Mouse (Mus musculus): ENCODE data around the gene Mogs.

Mogs gene

DNA sequence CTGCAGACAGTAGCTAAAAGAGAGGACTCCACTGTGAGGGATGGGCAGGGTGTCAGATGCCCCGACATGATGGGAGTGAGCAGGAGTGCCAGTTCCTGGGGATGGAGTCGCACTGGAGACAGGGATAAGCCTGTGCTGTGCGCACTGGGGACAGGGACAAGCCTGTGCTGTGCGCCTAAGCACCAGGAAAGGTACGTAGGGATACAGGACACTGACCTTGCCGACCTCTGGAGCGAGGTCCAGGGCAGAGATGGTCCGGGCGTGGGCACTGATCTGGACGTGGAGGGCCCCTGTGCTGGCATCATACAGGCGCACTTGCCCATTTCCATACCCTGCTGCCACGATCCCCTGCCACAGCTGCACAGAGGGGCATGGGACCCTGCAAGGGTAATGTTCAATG is 37.7 kb downstream of the Mogs start:
- DNase-seq: no peak

DNA sequence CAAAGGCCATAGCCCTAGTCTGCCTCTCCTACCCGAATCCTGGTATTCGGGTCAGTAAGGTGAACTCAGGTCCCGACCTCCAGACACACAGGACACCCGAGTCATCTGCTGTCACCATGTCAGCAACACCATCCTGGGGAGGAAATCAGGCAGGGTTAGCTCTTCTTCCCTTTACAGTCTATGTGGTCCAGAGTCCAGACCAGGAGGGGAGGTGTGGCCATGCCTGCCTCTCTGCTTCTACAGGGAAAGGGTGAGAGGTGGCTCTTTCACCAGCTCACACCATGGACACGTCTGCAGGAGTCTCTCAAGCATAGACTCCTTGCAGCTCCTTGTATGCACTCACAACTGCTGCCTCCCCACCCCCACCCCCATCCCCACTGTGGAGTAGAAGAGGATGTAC is 38.2 kb downstream of the Mogs start:
- DNase-seq: no peak

GRCm38 (mm10) chr6:83155552-83156238 is 40.4 kb downstream of the Mogs start:
- peak in 1 of 2 experiments; percentile 27 for DNase-seq

DNA sequence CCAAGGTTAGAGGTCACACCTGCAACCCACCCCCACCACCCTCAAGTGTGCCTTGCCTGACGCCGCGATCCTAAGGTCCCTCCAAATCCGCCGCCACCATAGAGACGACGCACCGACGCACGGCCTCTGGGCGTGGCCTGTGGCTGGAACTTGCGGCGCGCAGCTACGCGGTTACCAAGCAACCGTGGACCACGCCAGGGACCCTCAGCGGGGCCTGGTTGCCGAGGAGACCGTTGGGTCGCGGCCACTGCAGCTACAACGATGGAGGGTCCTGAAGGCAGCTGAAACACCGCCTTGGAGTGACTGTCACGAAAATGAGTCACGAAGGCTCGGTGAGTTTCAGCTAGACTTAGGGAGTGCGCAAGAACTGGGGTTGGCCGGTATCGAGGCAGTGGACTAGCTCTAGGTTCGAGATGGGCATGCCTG is 41.0 kb downstream of the Mogs start, which contains the start of the genes Wdr54 and 1700003E16Rik:
Gene Wdr54, minus strand, starts transcription at position 139 of the 426 bp plus-strand sequence.
Gene 1700003E16Rik, plus strand, starts transcription at position 146 of the 426 bp plus-strand sequence.
- peak; percentile 83 to 85 for DNase-seq

DNA sequence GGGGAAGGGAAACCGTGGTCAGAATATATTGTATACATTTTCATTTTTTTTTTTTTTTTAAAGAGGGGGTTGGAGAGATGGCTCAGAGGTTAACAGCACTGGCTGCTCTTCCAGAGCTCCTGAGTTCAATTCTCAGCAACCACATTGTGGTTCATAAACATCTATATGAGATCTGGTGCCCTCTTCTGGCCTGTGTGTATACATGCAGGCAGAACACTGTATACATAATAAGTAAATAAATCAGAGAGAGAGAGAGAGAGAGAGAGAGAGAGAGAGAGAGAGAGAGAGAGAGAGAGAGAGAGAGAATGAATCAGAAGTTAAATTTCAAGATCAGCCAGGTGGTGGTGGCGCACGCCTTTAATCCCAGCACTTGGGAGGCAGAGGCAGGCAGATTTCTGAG is 44.2 kb downstream of the Mogs start:
- peak in 1 of 2 experiments; percentile 39 for DNase-seq

- DNase-seq: no peak
Measured at GRCm38 (mm10) chr6:83161442-83161841, 46.1 kb downstream of the Mogs start.

DNA sequence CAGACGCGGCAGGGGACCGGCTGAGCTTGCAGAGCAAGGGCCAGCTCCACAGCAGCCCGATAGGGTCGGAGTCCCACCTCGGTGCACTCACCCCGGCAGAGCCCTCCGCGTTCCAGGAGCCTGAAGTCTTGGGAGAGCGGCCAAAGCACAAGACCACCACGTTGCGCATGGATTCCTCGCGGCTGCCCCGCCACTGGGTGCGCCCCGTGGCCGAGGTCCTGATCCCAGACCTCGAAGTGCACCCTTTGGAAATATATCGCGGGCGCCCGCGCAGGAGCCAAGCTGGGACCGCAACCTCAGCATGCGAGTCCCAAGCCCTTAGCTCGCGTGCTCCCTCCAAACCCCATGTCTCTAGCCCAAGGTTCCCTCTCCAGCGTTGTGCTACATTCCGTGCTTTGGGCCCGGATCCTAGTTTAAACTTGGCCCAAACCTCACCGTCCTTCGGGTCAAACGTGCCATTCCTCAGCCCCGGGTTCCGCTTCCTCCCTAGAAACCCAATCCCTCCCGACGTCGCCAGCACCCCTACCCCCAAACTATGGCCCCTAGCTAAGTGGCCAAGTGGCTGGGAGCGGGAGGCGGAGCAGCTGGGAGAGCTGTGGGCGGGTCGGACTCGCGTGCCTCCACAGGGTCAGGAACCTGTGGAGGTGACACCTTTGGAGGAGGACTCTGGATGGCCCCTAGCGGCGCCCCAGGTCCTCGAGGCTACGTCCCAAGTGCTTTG is 46.8 kb downstream of the Mogs start:
- DNase-seq: peak; percentile 57 to 71

DNA sequence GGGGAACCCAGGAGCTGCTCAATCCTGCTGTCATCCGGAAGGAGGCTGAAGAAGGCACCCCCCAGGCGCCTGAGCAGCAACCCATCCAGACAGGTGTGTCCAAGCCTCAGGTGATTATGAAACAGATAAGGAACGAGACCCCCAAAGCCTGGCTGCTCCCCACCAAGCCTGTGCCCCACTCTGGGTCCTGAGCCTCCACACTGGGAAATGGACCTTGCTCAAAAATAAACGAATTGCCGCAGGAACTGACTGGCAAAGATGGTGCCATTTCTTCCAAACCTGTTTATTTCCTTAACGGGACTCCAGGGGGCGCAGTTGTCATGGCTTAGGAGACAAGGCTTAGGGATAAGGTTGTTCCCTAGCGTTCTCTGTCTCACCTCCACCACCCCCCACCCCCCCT is 47.4 kb downstream of the Mogs start:
- peak; percentile 77 to 83 for DNase-seq

- no peak for DNase-seq
Measured at GRCm38 (mm10) chr6:83165026-83165606, 49.8 kb downstream of the Mogs start.

DNA sequence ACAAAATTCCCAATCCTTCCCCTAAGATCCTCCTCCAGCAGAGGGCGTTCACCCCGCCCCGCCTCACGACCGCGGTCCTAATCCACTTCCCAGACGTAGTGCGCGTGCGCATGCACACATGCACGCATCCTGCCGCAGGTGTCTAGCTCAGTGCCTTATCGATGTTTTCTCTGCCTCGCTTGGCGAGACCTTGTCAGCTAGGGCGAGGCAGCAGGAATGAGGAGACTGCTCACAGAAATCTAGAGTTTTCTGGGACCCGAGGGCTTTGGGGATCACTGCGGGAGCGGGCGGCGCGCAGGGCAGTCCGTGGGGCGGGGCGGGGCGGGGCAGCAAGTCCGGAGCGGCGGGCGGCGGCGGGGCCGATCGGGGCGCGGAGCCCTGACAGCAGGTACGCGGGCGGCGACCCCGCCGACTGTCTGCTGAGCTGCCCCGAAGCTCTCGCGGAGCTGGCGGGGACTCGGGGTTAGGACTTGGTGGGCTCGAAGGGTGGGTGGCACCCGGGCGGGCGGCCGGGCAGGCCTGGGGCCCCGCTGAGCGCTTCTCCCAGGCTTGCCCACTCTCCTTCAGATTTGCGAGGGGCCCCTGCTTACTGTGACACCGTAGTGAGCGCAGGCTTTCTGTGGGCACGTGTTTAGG is 50.4 kb downstream of the Mogs start, which contains the start of gene Dctn1:
Gene Dctn1, plus strand, starts transcription at position 314 of the 636 bp plus-strand sequence.
- peak; percentile 96 to 98 for DNase-seq

GRCm38 (mm10) chr6:83166243-83166630 is 50.9 kb downstream of the Mogs start:
- no peak for DNase-seq
